Mouse (Mus musculus) cerebellum, adult 11 months (tissue): ENCODE results near the gene D630039A03Rik.

Experiments used
- DNase-seq: peaks from one replicate; pipeline ENCODE4 v3.0.0; 2022

Gene D630039A03Rik

GRCm38 (mm10) chr4:57886066-57886887, 29.8 kb downstream of the D630039A03Rik start:
- no peak for DNase-seq

DNA sequence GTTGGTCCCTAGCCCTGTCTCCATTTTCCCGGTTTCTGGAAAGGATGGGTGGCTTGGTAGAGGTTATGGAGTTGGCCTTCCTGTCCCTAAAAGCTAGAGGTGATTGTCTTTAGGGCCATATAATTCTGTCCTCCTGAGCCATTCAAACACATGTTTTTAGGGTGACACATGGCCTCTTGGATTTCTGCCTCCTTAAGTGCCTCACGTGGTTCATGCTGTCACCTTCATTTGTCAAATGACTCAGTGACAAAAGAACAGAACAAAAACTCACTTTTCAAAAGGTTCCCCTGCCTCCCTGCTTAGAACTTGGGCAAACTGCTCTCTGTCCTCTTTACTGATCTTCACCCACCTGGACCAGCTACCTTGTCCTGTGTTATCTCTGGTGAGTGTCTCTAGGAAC, 30.9 kb downstream of the D630039A03Rik start:
- DNase-seq, result no peak

DNA sequence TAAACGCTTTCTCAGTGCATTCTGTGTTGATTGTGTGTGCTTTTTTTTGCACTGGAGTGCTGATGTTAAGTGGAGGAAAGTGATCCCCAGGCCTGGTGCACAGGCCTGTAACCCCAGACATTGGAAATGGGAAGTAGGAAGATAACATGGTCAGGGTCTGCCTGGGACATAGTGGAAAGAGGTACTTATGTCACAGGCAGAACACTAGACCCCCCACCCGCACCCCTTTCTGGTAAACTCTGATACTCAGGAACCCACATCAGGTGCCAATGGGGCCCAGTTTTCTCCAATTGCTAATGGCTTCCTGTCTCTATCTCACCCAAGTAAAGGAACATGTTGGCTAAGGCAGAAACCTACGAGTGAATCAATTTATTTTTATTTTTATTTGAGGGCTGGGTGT, 31.6 kb downstream of the D630039A03Rik start:
- DNase-seq, result no peak

DNA sequence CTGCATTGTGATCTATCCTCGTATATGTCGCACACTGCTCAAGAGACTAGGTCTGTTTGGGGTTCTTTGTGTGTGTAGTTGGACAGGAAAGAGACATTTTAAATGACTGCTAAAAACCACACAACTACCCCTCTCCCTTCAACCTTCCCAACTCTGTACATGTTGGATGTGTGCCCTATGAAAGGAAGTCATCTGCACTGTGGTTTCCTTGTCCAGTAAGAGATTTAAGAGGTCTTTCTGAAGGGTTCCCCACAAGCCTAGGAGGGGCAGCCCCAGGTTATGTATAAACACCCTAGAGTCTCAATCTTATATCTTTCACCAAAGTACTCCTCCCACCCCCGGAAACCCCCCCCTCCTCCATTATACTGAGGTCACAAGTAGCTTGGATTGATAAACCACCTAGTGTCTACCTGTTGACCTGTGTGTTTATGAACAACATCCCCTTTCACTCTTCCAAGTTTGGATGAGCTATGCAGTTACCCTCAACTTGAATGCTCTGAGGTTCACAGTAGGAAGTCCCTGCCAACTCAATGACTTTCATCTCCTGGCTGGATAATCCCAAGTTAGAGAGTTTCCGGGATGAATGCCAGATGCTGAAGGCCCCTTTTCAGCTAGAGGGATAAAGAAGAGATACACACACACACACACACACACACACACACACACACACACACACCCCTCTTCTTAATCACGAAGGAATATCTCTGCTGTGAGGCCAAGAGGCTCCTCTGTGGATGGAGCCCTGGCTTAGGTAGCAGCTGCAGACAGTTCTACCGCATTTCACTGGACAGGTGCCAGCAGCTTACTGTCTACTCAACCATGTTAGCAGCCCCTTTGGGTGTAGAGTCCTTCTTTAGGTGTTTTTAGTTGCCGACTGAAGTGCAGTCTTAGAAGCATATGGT, 32.3 kb downstream of the D630039A03Rik start:
- DNase-seq, result no peak

DNA sequence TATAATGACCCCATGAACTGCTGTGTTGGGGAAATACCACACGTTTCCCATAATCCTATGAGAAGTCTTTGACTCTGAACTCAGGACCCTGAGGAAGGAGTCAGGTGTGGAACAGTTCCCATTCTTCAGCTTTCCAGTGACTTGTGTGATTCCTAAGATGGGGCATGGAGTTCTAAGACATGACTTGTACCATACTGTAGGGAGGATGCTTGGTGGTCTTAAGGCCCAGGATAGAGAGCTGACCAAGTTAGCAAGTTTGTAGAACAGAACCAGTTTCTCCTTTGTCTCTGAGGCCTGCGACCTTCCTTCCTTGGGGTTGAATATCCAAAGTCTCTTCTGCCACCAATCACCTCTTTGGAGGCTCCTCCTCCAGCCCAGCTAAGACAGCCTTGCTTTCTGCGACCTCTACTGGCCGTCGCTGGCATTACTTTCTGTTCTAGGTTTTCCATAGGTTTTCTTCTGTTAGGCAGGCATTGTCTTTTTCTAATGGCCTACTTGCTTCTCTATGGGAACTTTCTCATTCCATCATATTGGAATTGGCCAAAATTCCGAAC, 36.2 kb downstream of the D630039A03Rik start:
- peak; percentile 46 for DNase-seq

- no peak for DNase-seq
Measured at GRCm38 (mm10) chr4:57879137-57879536, 37.0 kb downstream of the D630039A03Rik start.

DNA sequence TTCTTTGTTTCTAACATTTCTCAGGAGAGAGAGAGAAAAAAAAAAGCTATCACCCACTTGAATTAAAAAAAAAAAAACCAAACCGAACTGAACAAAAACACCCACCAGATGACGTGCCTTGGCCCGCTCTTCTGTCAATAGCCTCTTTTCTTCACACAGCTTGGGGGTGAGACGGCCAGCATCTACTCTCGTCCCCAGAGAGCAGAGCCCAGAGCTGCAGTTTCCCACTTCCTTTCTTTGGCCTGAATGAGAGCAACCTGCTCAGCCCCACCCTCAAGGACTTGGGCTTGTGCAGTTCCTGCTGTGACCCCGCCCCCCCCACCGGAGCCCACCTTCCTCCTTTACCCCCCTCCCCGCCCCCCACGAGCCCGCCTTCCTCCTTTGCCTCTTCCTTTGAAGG, 48.6 kb downstream of the D630039A03Rik start:
- no peak for DNase-seq

- DNase-seq, result no peak
Measured at GRCm38 (mm10) chr4:57866990-57867389, 49.1 kb downstream of the D630039A03Rik start.

- no peak for DNase-seq
Measured at GRCm38 (mm10) chr4:57866088-57866487, 50.0 kb downstream of the D630039A03Rik start.

GRCm38 (mm10) chr4:57862269-57862986, 53.7 kb downstream of the D630039A03Rik start:
- DNase-seq, result no peak

- no peak for DNase-seq
Measured at GRCm38 (mm10) chr4:57861856-57862255, 54.2 kb downstream of the D630039A03Rik start.

- DNase-seq, result no peak
Measured at GRCm38 (mm10) chr4:57861166-57861565, 54.9 kb downstream of the D630039A03Rik start.

- DNase-seq, result no peak
Measured at GRCm38 (mm10) chr4:57860204-57860611, 55.9 kb downstream of the D630039A03Rik start.
